Mouse (Mus musculus): ENCODE results near the gene Reg4. TPM values are rescaled to one million over a fixed set of nuclear protein-coding genes. Genes with fewer than 3 reads are reported as not detected.

Gene Reg4
- polyA plus RNA-seq, 1 experiment, result not detected

DNA sequence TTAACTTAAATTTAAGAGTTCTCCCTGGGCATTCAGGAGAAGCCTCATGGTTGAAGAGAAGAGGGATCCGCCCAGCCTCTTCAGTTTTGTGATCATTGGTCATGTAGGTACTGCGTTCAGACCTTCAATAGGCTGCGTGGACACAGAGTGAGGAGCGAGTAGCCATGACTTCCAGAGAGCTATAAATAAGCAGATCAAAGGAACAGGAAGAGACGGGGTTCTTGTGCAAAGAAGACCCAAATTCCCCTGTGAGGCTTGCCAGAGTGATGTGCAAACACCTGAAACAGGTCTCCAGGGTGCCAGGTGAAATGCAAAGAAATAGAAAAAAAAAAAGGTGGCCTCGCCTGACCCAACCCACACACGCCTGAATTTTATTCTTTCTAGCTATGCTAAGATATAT, 8.0 kb downstream of the Reg4 start:
- H3K4me3 ChIP-seq (ENCODE audit: insufficient read depth, low read length), result no peak overlapping the region
- no peak overlapping the region for H3K27ac ChIP-seq (ENCODE audit: insufficient read depth, low read length)
- peaks cover 4% of the 10 kb centered on the region; the same call in 1 of the 2 replicates for H3K4me1 ChIP-seq (ENCODE audit: control insufficient read depth, insufficient read depth, low read length)
- TF ChIP-seq CTCF (IDR thresholded peaks at IDR 0.05; ENCODE audit: borderline replicate concordance, insufficient read depth, low read length) (no peak), POLR2A (IDR thresholded peaks at IDR 0.05; ENCODE audit: low read depth, low read length) (no peak)

DNA sequence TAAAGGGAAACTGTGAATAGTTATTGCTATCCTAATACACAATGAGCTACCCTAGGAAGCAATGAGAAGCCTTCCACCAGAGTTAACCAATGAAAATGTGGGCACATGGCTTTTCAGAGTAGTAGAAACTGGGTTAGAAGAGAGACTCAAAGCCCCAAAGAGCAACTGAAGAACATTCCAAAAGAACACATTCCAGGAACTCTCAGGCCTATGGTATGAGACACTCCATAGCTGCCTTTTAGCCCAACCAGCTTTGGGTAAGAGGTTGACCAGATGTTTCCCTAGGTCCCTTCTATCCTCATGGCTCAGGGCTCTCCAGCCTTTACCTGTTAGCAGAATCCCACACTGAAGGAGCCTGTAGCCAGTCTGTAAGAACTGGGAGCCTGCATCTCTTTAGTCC, 11.5 kb downstream of the Reg4 start:
- TF ChIP-seq POLR2A (IDR thresholded peaks at IDR 0.05; ENCODE audit: low read depth, low read length), result no peak
- TF ChIP-seq CTCF (IDR thresholded peaks at IDR 0.05; ENCODE audit: borderline replicate concordance, insufficient read depth, low read length), result no peak
- Histone ChIP-seq H3K4me1 (ENCODE audit: control insufficient read depth, insufficient read depth, low read length) (no peaks in the 10 kb centered on the region), H3K4me3 (ENCODE audit: insufficient read depth, low read length) (no peak overlapping the region), H3K27ac (ENCODE audit: insufficient read depth, low read length) (no peak overlapping the region)

GRCm38 (mm10) chr3:98236266-98236665, 14.3 kb downstream of the Reg4 start:
- H3K4me1 ChIP-seq (ENCODE audit: control insufficient read depth, insufficient read depth, low read length), result no peaks in the 10 kb centered on the region
- no peak overlapping the region for H3K27ac ChIP-seq (ENCODE audit: insufficient read depth, low read length)
- no peak for TF ChIP-seq CTCF (IDR thresholded peaks at IDR 0.05; ENCODE audit: borderline replicate concordance, insufficient read depth, low read length)
- TF ChIP-seq POLR2A (IDR thresholded peaks at IDR 0.05; ENCODE audit: low read depth, low read length), result no peak
- H3K4me3 ChIP-seq (ENCODE audit: insufficient read depth, low read length), result no peak overlapping the region

GRCm38 (mm10) chr3:98237240-98237639, 15.3 kb downstream of the Reg4 start:
- Histone ChIP-seq H3K4me3 (ENCODE audit: insufficient read depth, low read length) (no peak overlapping the region), H3K27ac (ENCODE audit: insufficient read depth, low read length) (no peak overlapping the region), H3K4me1 (ENCODE audit: control insufficient read depth, insufficient read depth, low read length) (no peaks in the 10 kb centered on the region)
- TF ChIP-seq POLR2A (IDR thresholded peaks at IDR 0.05; ENCODE audit: low read depth, low read length) (no peak), CTCF (IDR thresholded peaks at IDR 0.05; ENCODE audit: borderline replicate concordance, insufficient read depth, low read length) (no peak)

DNA sequence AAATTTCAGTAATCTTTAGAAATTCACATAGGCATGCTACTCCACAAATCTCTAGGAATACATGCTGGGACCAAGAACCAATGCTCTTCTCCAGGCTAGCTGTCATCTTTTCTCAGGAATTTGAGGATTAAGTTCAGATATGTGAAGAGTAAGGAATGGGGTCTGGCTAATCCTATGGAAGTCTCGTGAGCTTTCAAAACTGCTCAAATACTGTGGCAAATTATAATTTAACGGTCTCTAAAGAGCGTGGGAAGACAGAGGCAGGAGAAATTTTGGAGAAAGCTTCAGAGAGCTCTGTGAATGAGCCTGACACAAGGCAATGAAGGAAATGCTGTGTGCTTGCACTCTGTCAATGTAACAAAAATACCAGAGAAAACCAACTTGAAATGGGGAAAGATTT, 16.2 kb downstream of the Reg4 start:
- TF ChIP-seq CTCF (IDR thresholded peaks at IDR 0.05; ENCODE audit: borderline replicate concordance, insufficient read depth, low read length) (no peak), POLR2A (IDR thresholded peaks at IDR 0.05; ENCODE audit: low read depth, low read length) (no peak)
- H3K4me1 ChIP-seq (ENCODE audit: control insufficient read depth, insufficient read depth, low read length), result no peaks in the 10 kb centered on the region
- no peak overlapping the region for H3K4me3 ChIP-seq (ENCODE audit: insufficient read depth, low read length)
- no peak overlapping the region for H3K27ac ChIP-seq (ENCODE audit: insufficient read depth, low read length)

DNA sequence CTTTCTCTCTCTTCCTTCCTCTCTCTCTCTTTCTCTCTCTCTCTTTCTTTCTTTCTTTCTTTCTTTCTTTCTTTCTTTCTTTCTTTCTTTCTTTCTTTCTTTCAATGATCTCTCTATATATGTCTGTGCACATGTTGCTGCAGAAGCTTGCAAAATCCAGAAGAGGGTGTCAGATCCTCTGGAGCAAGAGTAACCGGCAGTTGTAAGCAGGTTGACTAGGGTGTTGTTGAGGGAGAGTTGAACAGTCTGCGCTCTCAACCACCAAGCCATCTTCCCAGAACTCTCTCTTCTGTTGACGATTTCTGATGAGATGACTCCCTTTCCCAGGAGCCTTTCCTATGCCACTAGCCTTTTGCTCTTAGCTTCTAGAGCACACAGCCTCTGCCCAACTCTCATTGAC, 20.1 kb downstream of the Reg4 start:
- no peaks in the 10 kb centered on the region for H3K4me1 ChIP-seq (ENCODE audit: control insufficient read depth, insufficient read depth, low read length)
- H3K27ac ChIP-seq (ENCODE audit: insufficient read depth, low read length), result no peak overlapping the region
- no peak overlapping the region for H3K4me3 ChIP-seq (ENCODE audit: insufficient read depth, low read length)
- TF ChIP-seq POLR2A (IDR thresholded peaks at IDR 0.05; ENCODE audit: low read depth, low read length) (no peak), CTCF (IDR thresholded peaks at IDR 0.05; ENCODE audit: borderline replicate concordance, insufficient read depth, low read length) (no peak)

GRCm38 (mm10) chr3:98242458-98243037, 20.6 kb downstream of the Reg4 start:
- Histone ChIP-seq H3K4me1 (ENCODE audit: control insufficient read depth, insufficient read depth, low read length) (no peaks in the 10 kb centered on the region), H3K4me3 (ENCODE audit: insufficient read depth, low read length) (no peak overlapping the region), H3K27ac (ENCODE audit: insufficient read depth, low read length) (no peak overlapping the region)
- no peak for TF ChIP-seq CTCF (IDR thresholded peaks at IDR 0.05; ENCODE audit: borderline replicate concordance, insufficient read depth, low read length)

DNA sequence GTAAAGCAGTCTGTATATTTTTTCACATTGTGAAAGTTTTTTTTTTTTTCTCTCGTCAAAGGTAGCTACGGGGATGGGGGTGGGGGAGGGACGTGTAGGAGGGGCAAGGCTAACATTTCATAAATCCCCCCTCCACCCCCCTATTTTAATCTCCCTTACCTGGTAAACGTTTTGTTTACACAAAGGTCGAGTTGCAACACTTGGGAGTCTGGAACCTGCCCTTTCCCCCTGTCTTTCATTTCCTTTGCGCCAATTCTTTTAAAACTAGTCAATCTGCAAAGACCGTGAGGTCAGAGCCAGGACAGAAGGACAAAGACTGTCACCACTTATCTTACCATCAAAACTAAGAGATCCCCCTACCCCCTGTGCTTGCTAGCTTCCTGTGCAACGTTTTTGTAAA, 23.9 kb downstream of the Reg4 start:
- Histone ChIP-seq H3K4me1 (ENCODE audit: control insufficient read depth, insufficient read depth, low read length) (no peaks in the 10 kb centered on the region), H3K27ac (ENCODE audit: insufficient read depth, low read length) (no peak overlapping the region), H3K4me3 (ENCODE audit: insufficient read depth, low read length) (no peak overlapping the region)
- no peak for TF ChIP-seq CTCF (IDR thresholded peaks at IDR 0.05; ENCODE audit: borderline replicate concordance, insufficient read depth, low read length)

- no peak overlapping the region for H3K27ac ChIP-seq (ENCODE audit: insufficient read depth, low read length)
- H3K4me3 ChIP-seq (ENCODE audit: insufficient read depth, low read length), result no peak overlapping the region
- TF ChIP-seq POLR2A (IDR thresholded peaks at IDR 0.05; ENCODE audit: low read depth, low read length) (no peak), CTCF (IDR thresholded peaks at IDR 0.05; ENCODE audit: borderline replicate concordance, insufficient read depth, low read length) (no peak)
- H3K4me1 ChIP-seq (ENCODE audit: control insufficient read depth, insufficient read depth, low read length), result no peaks in the 10 kb centered on the region
Measured at GRCm38 (mm10) chr3:98246985-98247751, 25.2 kb downstream of the Reg4 start.

- no peak for TF ChIP-seq POLR2A (IDR thresholded peaks at IDR 0.05; ENCODE audit: low read depth, low read length)
- no peak for TF ChIP-seq CTCF (IDR thresholded peaks at IDR 0.05; ENCODE audit: borderline replicate concordance, insufficient read depth, low read length)
- Histone ChIP-seq H3K4me1 (ENCODE audit: control insufficient read depth, insufficient read depth, low read length) (no peaks in the 10 kb centered on the region), H3K4me3 (ENCODE audit: insufficient read depth, low read length) (no peak overlapping the region), H3K27ac (ENCODE audit: insufficient read depth, low read length) (no peak overlapping the region)
Measured at GRCm38 (mm10) chr3:98249378-98249777, 27.4 kb downstream of the Reg4 start.

All from embryonic fibroblast, embryonic 13.5 days (primary cell).